Mouse (Mus musculus): ENCODE data around the gene Kcnk2.
"Not testable (repeated sequence)": the region's sequence is repeated elsewhere in the genome, so short reads cannot be mapped to it uniquely, and the experiment has no call there.

The Kcnk2 gene

DNA sequence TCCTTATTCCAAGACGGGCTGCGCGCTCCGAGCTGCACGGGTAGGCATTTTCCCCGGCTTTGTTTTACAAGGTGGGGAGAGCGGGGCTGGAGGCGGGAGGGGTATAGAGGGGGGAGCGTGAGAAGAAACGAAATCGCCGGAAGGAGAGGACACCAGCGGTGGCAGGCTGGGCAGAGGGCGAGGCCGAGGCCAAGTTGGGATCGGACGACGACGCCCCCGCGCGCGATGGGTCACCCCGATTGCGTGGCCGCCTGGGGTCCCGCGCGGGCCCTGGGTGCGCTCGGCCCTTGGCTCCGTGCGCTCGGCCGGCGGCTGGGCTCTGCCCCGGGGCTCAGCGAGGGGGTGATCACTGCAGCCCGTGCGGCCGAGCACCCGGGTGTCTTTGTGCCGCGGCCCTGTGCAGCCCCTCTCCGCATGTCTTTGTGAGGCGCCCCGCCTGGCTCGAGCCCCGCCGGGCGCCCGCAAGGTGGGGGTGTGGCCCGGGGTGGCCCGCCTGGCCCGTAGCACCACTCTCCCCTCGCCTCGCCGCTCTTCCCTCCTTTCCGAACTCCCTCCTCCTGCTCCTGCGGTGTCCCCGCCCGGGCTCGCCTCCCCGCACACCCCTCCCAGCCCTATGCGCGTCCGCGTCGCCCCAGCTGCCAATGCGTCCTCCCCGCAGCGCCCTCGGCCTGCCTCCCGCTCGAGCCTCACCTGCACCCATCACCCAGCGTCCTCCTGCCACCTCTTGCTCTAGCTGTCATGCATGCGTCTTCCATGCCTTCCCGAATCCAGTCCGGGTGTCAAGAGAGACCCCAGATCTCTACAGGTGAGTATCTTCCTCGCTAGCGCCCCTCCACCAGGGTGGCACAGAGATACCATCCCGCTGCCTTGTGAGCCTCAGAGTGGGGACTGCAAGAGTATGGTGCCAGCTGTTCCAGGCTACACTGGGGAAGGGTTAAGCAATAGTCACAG, 58.5 kb downstream of the Kcnk2 start:
- in situ Hi-C loops (cut with MboI, MseI): no loop called here

DNA sequence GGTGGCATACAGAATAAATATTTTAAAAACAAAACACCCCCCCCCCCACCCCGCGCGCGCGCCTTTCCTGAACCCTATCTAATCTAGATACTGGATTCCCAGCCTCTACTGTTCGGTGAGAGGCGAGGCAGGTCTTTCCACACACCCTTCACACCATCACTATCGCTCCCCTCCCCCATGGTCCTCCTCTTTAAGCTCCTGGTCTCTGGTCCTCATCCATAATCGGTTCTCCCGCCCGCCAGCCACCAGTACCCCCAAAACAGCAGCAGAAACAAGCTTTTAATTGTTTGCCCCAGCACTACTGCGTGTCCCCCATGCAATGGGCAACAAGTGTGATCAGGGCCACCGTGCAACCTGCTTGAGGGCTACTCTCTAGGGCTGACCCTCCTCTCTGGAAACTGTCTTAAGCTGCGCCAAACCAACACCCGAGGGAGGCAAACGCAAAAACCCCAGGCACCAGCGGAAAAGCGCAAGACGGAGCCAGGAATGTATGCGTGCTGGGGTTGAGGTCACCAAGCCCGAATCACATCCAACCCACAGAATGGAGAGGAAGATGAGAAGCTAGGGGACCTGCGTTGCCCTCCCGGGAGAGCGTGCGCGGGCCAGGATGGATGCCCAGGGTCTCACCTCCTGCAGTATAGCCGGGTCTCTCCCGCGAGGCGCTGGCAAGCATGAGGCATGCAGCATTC, 59.5 kb downstream of the Kcnk2 start:
- in situ Hi-C loops (cut with MboI, MseI): no loop called here

DNA sequence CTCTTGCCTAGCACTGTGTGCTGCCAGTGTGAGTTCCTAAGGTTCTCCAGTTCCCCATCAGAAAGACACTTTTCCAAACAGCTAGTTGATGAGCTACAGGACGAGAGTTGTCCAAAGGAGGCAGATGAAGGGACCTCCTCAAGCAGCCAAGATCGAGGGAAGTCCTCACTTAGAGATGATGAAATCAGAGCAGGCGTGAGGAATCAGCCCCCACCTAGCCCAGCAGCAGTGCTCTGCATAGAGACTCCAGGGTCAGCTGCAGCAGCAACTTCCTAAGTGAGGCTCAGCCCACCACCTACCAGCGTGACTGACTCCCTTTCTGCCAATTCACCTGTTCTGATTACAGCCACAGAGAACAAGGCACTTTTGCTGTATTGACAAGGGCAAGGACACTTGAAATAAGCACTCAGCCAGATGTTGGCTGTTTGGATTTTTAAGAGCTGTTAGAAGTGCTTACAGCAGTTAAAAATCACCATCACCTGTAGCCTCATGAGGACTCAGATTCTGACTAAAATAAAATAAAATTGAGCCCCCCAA, 60.6 kb downstream of the Kcnk2 start:
- in situ Hi-C loops (cut with MboI, MseI): no loop called here

DNA sequence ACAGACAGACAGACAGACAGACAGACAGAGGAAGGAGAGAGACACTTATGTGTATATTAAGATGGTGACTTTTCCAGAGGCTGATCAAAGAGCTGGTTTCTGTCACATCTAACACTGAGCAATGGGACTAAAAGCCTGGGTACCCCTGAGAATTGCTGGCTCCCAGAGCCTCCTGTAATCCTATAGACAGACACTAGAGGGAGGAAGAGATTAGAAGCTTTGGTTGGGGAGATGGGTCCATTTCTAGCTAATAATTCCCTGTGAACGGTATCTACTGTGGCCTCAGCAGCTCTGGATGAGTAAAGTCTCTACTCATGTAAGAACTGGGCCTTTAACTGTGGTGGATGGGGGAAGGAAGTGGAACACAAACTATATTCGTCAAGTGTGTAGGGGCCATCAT, 86.2 kb downstream of the Kcnk2 start:
- in situ Hi-C loops (cut with MboI, MseI): no loop called here

DNA sequence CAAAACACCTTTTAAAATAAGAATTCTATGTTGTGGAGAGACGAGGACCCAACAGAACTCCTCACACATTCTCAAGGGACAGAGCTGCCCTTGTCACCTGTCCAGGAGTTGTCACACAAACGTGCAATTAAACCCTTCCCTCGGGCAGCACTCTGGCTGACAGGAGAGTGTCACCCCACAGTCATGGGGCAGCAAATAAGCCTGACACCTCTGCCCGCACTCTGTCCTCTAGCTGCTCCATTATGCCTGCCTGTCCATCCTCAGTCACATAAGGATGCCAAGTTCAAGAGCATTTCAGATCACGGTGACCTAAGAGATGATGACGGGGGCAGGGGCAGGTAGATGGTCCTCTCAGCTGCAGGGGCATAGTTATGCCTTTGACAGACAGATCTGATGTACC, 87.6 kb downstream of the Kcnk2 start:
- in situ Hi-C loops (cut with MboI, MseI): no loop called here

DNA sequence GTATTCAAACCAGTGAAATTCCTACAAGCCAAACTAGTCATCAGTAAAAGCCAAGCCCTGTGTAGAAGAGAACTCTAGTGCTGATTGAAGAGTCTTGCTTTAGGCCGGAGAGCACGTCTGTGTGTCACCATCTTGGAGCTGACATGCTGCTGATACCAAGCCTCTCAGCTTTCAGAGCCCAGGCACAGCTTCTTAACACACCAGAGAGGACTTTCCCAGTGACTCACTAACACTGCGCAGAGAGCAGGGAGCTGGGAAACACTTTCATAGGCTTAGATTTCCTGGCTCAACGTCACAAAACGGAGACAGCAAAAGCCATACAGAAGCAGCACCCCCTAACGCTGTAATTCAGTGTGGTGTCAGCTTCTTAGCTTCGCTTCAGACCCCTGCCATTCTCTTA, 88.3 kb downstream of the Kcnk2 start:
- in situ Hi-C loops (cut with MboI, MseI): no loop called here

DNA sequence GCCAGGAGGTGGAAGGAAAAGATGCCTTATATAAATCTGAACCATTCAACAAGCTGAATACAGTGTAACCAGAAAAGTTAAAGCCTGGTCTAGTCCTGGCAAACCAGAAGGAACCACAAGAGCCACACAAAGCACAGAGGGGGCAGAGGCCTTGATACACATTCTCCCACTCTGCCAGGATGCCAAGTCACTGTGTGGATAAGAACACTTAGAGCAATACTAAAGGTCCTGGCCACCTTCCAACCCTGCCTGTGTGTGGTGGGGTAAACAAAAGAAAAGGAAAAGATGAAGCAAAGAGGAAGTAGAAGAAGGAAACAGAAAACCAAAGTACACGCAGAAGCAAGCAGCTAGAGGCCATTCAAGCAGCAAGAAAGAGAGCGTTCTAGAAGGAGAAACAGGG, 91.9 kb downstream of the Kcnk2 start:
- in situ Hi-C loops (cut with MboI, MseI): no loop called here

DNA sequence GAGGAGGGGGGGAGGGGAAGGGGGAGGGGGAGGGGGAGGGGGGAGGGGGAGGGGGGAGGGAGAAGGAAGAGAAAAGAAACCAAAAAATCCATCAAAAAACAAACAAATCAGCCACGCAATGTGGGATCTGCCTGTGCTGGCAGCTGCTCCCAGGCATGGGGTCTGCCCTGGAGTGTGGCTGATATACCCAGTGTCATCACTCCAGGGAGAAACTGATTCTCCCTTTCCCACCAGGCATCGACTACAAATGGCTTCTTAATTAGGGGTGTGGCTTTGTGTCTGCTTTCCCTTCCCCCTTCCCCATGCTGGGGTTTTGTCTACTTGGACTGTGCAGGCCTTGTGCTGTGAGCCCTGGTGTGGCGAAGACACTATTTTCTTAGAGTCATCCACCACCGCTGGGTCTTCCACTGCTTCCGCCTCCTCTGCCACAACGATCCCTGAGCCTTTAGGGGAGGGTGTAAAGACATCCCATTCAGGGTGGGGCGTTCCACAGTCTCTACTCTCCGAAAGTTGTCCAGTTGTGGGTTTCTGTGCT, 97.0 kb downstream of the Kcnk2 start:
- in situ Hi-C loops (cut with MboI, MseI): no loop called here

DNA sequence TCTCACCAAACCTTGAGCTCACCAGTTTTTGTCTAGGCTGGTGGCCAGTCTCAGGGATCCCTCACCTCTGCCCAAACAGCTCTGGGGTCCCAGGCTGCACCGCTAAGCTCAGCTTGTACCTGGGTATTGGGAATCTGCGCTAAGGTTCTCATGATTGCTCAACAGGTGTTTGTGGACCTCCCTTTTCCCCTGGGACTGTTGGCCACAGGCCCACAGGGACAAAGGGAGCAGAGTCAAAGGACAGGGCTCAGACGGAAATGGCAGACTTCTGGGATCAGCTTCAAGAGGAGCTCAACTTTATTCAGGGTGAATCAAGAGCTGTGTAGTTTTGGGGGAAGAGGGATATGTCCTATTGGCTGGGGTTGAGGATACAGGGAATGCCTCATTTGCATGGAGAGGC, 99.1 kb downstream of the Kcnk2 start:
- in situ Hi-C loops (cut with MboI, MseI): no loop called here

DNA sequence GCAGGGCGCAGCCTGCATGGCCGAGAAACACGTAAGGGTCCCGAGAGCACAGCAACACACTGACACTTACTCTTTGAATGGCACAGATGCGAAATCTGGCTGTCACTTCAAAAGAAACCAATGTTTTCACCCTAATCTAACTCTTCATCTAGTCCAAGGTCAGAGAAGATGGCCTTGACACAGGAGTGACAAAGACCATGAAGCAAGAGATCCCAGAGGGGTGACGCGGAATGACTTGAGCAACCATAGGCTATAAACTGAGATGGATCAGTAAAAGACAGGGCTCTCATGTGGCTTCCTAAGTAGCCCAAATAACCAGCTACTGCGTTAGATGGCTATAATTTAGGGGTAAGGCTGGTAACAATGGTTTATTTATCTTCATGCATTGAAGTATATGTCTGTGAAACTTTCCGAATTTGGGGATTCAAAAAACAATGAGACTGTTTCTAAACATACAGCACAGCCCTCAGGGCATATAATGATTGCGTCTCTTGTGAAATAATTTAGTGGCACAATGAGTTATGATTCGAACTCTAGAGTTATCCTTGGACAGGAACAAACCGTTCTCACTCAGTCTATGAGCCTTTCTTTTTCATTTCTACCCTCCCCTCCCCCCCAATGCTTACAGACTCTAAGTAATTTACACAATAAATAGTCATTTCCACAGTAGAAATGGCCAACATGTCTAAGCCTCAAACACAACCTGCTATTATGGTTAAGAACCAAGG, 108.2 kb downstream of the Kcnk2 start:
- in situ Hi-C loops (cut with MboI, MseI): no loop called here

DNA sequence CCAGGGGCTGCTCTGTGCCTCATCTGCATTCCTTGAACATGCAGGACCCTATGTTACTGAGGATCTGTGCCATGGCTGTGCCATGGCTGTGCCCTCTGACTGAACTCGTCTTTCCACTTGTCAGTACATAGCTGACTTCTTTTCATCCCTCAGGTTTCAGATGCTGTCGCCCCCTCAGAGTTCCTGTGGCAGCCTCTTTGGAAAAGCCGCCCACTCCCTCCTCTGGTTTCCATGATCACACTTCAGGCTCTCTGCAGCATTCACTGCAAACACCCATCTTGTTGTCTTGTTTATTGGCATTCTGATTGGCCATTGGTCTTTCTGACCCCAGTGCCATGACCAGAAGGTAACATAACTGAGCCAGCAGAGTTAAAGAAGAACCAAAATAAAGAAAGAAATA, 111.2 kb downstream of the Kcnk2 start:
- in situ Hi-C loops (cut with MboI, MseI): no loop called here

DNA sequence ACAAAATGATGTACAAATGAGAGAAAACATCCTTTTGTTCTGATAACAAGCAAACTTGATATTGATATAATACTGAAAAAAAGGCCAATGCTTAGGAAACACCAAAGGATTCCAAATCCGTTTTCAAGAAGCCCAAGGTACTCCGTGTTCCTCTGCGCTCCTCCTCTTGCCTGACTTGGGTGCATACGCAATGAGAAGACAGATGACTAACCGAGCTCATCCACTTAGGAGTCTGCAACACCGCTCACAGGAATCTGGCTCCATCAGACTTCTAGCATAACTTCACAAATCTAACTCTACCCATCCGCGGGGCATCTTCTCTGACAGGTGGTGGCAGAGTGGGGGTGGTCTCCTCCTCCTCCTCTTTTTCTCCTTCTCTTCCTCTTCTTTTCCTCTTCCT, 113.1 kb downstream of the Kcnk2 start:
- in situ Hi-C loops (cut with MboI, MseI): no loop called here

DNA sequence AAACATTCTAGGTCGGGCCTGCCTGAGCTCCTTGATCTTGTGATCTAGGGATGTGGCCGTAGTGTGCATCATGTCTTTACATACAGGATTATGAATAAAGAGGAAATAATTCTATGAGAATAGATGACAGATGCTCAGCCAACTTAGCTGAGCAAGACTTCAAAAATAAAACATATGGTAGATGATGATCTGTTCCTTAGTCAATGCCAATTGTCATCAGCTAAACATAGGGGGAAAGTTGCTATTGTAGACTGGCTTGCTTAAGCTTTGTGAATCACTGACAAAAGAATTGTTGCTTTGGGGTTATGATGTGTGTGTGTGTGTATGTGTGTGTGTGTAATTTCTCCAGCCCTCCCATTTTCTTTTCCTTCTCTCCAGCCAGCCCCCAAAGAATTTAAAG, 129.8 kb downstream of the Kcnk2 start:
- in situ Hi-C loops (cut with MboI, MseI): no loop called here

DNA sequence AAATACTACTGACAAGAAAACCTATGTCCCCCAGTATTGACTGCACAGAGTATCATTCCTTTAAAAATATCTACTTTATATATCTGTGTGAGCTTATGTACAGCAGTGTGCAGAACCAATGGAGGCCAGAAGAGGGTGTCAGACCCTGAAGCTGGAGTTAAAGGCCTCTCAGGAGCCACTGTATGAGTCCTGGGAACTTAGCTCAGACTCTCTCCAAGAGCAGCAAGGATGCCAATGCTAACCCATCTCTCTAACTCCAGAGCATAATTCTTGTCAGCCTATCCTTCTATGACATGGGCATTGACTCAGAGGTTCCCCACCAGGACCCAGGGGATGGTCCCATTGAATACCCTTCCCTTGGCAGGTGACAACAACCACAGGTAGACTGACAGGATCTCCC, 148.4 kb downstream of the Kcnk2 start:
- in situ Hi-C loops (cut with MboI, MseI): no loop called here

DNA sequence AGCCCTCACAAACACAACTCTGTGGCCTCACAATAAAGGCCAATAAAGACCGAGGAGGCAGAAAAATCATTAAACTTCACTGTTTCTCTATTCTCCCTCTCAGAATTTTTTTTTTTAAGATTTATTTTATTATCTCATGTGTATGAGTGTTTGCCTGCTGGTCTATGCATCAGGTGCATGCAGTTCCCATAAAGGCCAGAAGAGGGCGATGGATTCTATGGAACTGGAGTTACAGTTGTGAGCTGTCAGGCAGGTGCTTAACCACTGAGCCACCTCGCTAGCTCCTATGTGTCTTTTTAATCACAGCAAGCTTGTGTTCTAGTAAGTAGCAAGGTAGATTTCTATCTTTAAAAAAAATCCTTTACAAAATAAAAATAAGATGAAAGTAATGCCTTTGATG, 148.9 kb downstream of the Kcnk2 start:
- in situ Hi-C loops (cut with MboI, MseI): no loop called here

DNA sequence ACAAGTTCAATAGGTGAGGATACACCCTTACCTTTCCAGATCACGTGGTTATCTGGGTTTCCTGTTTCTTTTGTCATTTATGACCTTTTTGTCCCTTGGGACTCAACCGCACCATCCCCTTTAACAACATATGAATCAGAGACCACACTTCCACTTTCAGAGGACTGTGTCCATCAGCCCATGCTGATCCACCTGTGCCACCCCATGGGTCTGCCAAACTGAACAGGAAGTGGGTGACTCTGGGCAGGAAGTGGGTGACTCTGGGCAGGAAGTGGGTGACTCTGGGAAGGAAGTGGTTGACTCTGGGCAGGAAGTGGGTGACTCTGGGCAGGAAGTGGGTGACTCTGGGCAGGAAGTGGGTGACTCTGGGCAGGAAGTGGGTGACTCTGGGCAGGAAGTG, 158.9 kb downstream of the Kcnk2 start:
- in situ Hi-C loops (cut with MboI, MseI): not testable (repeated sequence)

DNA sequence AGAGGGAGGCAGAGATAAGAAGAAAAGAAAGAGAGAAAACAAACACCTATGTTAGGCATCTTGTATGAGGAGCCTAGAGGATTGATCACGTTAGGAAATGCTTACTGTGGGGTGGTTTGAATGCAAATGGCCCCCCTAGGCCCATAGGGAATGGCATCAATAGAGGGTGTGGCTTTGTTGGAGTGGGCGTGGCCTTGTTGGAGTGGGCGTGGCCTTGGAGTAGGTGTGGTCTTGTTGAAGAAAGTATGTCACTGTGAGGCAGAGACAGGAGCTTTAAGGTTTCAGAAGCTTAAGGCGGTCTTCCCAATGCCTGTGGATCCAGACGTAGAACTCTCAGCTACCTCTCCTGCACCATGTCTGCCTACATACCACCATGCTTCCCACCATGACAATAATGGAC, 166.8 kb downstream of the Kcnk2 start:
- in situ Hi-C loops (cut with MboI, MseI): no loop called here

DNA sequence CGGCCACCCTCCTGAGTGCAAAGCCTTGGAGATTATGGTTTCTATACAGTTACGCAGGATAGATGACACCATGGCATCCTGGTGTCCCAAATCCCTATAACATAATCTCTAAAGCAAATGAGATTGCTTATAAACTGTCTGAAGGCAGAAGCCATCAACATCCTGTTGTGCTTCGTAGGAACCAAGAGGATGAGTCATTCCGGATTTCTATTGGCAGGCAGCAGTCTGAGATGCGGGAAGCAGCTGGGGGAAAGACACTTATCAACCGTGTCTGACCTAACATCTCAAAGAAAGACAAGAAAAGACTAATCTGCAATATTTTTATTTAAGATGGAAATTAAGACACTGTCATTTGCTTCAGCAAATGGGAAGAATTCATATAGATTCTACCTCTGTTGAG, 169.2 kb downstream of the Kcnk2 start:
- in situ Hi-C loops (cut with MboI, MseI): no loop called here

DNA sequence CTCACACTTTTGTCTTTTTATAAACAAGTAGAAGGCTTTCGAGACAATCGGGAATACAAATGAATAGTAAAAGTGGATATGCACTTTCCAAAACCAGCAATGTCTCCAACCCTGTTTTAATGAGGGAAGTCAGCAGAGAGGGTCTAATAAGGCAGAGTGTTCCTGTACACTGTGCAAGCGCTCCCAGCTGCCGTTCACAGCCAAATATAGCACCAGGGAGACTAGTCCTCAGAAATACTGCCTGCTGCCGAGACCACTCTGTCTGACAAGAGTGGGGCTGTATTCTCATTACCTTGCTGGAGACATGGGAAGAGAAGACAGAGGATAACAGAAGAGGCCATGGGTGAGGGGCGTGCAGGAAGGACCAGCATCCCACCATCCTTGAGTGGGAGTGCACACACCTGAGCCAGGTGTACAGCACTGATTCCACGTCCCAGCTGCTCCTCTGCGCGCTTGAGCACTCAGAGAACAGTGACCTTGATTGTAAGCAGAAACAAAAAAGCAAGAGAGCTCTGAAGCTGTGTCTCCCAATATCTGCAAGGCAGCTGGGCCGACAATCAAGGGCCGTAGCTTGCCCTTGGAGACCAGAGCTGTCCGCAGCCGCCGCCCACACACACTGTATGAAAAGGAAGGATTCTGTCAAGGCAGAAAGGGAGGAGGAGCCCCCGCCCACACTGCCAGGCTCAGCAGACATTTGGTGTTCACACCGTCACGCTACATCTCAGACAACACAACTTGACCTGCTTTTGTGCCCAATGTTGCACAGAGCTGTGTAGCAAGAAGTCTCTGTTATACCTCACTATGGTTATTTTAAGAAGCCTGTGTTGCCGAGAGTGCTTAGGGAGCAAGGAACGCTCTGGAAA, 173.6 kb downstream of the Kcnk2 start:
- in situ Hi-C loops (cut with MboI, MseI): no loop called here

DNA sequence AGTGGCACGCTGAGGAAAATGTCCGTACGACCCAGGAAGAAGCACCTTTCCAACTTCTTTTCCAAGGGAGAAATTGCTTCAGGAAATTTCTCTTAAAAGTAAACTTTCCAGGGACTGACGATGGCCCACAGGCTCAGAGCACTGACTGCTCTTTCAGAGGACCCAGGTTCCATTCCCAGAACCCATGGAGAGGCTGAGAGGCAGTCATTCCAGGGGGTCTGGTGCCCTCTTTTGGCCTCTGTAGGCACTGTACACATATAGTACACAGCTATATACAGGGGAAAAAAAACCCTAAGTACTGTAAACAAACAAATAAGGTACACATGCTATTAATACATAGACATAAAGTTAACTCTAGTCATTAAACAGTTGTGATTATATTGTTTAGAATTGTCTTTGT, 174.6 kb downstream of the Kcnk2 start:
- in situ Hi-C loops (cut with MboI, MseI): no loop called here

DNA sequence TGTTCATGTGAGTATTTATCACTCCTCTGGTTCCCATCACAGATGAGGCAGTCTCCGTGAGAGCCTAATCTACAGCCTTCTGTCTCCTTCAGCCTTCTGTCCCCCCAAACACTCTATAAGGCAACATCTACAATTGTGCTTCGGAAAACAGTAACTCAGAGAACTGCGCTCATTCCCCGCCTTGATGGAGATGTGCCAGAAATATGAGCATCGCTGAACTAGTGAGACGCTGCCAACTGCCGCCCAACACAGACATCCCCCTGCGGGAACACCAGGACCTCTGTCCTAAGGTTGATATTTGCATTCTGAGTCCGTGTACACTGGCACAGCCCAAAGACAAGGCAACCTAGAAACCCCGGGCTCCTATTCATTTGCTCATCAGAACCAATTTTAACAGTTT, 183.0 kb downstream of the Kcnk2 start:
- in situ Hi-C loops (cut with MboI, MseI): no loop called here
